ENCODE assay signal across 29 mouse cellular contexts in the genomic region with DNA sequence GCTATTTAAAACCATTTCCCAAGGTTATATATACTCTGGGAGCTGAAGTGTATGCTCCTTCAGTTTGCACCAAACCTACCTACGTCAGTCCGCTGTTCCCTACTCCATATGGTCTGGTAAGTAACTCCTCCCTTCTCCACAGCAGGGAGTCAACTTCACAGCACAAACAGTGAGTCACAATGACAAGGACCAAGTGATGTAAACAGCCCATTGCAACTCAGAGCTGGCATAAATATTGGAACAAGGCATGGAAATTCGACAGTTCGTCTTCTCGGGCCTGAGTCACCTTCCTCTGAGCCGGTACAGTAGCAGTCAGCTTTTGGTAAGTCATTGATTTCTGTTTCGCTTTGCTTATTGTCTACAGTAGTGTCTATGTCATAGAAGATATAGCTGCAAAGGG.
DNase-seq lines count a peak whose midpoint lies in the region; TF ChIP-seq lines count a peak whose summit lies in the region.
"Had no signal": no experiment of that assay in that cellular context is flagged by ENCODE, and none has a peak within 500 bp of the region (broad histone marks: within the 10 kb centered on the region; RNA-seq: fewer than 3 reads in every experiment).

No protein-coding gene starts in this region.

- WGBS in cerebellum, adult 2 months: 85% methylated on average over 7 of the region's 7 CpGs
- 89% methylated on average over 7 of the region's 7 CpGs for WGBS in hindbrain, embryonic 10.5 days

- H3K9me3 ChIP-seq in hindbrain, embryonic 10.5 days: no peaks in the 10 kb centered on the region
- H3K9me3 ChIP-seq: heart, embryonic 10.5 days; heart, embryonic 15.5 days; hindbrain, embryonic 12.5 days; intestine, embryonic 15.5 days; limb, embryonic 10.5 days; limb, embryonic 15.5 days; liver, embryonic 13.5 days; midbrain, embryonic 12.5 days; neural tube, embryonic 15.5 days had no signal

- no peak overlapping the region for H3K4me3 ChIP-seq in cerebellum, adult 2 months (replicated peaks; ENCODE audit: insufficient read depth, low read depth, low read length)
- no peak overlapping the region for H3K4me3 ChIP-seq in hindbrain, embryonic 10.5 days
- H3K4me3 ChIP-seq: erythroblast, embryonic 14.5 days; heart, embryonic 10.5 days; heart, embryonic 15.5 days; hindbrain, embryonic 12.5 days; intestine, embryonic 15.5 days; limb, embryonic 10.5 days; limb, embryonic 15.5 days; liver, embryonic 13.5 days; megakaryocyte, embryonic 14.5 days; midbrain, embryonic 12.5 days; neural tube, embryonic 15.5 days had no signal

- peak; percentile 39 for DNase-seq in heart, adult 11 months
- no peak for DNase-seq in heart, adult 8-10 months (ENCODE audit: low spot score)
- DNase-seq in 3T3-L1 (ENCODE audit: low read depth, low spot score) (peak; percentile 92), NIH3T3 (ENCODE audit: low read depth) (peak; percentile 50)
- DNase-seq in adrenal gland, postnatal 36 days: peak; percentile 30 to 35
- DNase-seq in cerebellum, adult 2 months: no peak
- no peak for DNase-seq in hindbrain, embryonic 10.5 days (ENCODE audit: low spot score)
- DNase-seq in kidney, postnatal 14 days: no peak
- DNase-seq: cerebellum, adult 18-20 months; cerebellum, postnatal 14 days; gastrocnemius, postnatal 10 days; kidney, adult 2 months; layer of hippocampus, adult 9-11 months; liver, embryonic 13.5 days; lung, adult 18-20 months; lung, postnatal 4 days; spleen, adult 18-20 months had no signal

- no peaks in the 10 kb centered on the region for H3K4me1 ChIP-seq in cerebellum, adult 2 months (ENCODE audit: control insufficient read depth, insufficient read depth, low read length)
- H3K4me1 ChIP-seq in hindbrain, embryonic 10.5 days (replicated peaks): no peaks in the 10 kb centered on the region
- H3K4me1 ChIP-seq: heart, embryonic 10.5 days; heart, embryonic 15.5 days; hindbrain, embryonic 12.5 days; intestine, embryonic 15.5 days; limb, embryonic 10.5 days; limb, embryonic 15.5 days; liver, embryonic 13.5 days; megakaryocyte, embryonic 14.5 days; midbrain, embryonic 12.5 days; neural tube, embryonic 15.5 days had no signal

- TF ChIP-seq POLR2A in cerebellum, adult 2 months (IDR thresholded peaks at IDR 0.05; ENCODE audit: borderline replicate concordance, insufficient read depth, low read length): no peak

- H3K27ac ChIP-seq in cerebellum, adult 2 months (ENCODE audit: insufficient read depth, low read length): no peak overlapping the region
- H3K27ac ChIP-seq in hindbrain, embryonic 10.5 days: no peak overlapping the region
- H3K27ac ChIP-seq: heart, embryonic 10.5 days; heart, embryonic 15.5 days; hindbrain, embryonic 12.5 days; hindbrain, postnatal 0 days; intestine, embryonic 15.5 days; kidney, postnatal 0 days; limb, embryonic 10.5 days; limb, embryonic 15.5 days; liver, embryonic 13.5 days; midbrain, embryonic 12.5 days; neural tube, embryonic 15.5 days had no signal

- no peaks in the 10 kb centered on the region for H3K27me3 ChIP-seq in cerebellum, adult 2 months (ENCODE audit: control insufficient read depth, insufficient read depth, low read length)
- H3K27me3 ChIP-seq in hindbrain, embryonic 10.5 days (ENCODE audit: insufficient read depth, poor library complexity, severe bottlenecking): no peaks in the 10 kb centered on the region
- H3K27me3 ChIP-seq: heart, embryonic 15.5 days; hindbrain, embryonic 12.5 days; intestine, embryonic 15.5 days; limb, embryonic 15.5 days; liver, embryonic 13.5 days; megakaryocyte, embryonic 14.5 days; midbrain, embryonic 12.5 days; neural tube, embryonic 15.5 days had no signal

- no peaks in the 10 kb centered on the region for H3K36me3 ChIP-seq in hindbrain, embryonic 10.5 days
- H3K36me3 ChIP-seq: heart, embryonic 10.5 days; heart, embryonic 15.5 days; hindbrain, embryonic 12.5 days; intestine, embryonic 15.5 days; limb, embryonic 10.5 days; limb, embryonic 15.5 days; liver, embryonic 13.5 days; midbrain, embryonic 12.5 days; neural tube, embryonic 15.5 days had no signal

- no peak for TF ChIP-seq CTCF in cerebellum, adult 2 months (IDR thresholded peaks at IDR 0.05; ENCODE audit: borderline replicate concordance, insufficient read depth, low read depth, low read length)

Comparison
In these comparisons a context has a peak if more than half of its experiments do, and no peak if none do; other contexts are left out.
1. DNase-seq: peak in heart, adult 11 months (single experiment), 3T3-L1 (single experiment), NIH3T3 (single experiment) and adrenal gland, postnatal 36 days (2 of 2); none in heart, adult 8-10 months (single experiment), cerebellum, adult 2 months (0 of 2), hindbrain, embryonic 10.5 days (single experiment) and kidney, postnatal 14 days (single experiment).